Mouse (Mus musculus) ES-E14 (cell line): ENCODE results near the gene Phospho1. TPM values are rescaled to one million over a fixed set of nuclear protein-coding genes. Genes with fewer than 3 reads are reported as not detected.
A peak's percentile ranks its signal among the peaks of the same experiment; 100 is the strongest.

Experiments
- DNase-seq: peaks from one replicate; pipeline ENCODE4 v3.0.0-alpha.2; 2013; ENCODE audit warnings: low read depth, low spot score
- H3K27ac ChIP-seq: 2 replicates; pipeline ENCODE4 v1.5.1; 2012; ENCODE audit warnings: low read depth, mild to moderate bottlenecking, low read length, moderate library complexity, mixed read lengths; ENCODE audit not compliant: poor library complexity, insufficient read depth, severe bottlenecking
- H3K36me3 ChIP-seq: 2 replicates; pipeline ENCODE4 v1.6.1; 2012; ENCODE audit warnings: mild to moderate bottlenecking, low read length, moderate library complexity, mixed read lengths; ENCODE audit not compliant: control insufficient read depth, poor library complexity, insufficient read depth, severe bottlenecking
- H3K4me1 ChIP-seq, 2 experiments: fragments of 150-350 bp in 1 of 2; sonication (generic) in 1 of 2; 2 replicates each; pipeline ENCODE4 v1.6.1; 2012; ENCODE audit warnings: low read length in 2 of 2, mild to moderate bottlenecking in 1 of 2, mixed read lengths in 1 of 2; ENCODE audit not compliant: control insufficient read depth in 2 of 2, insufficient read depth in 2 of 2, poor library complexity in 1 of 2
- H3K4me3 ChIP-seq, 2 experiments: fragments of 150-350 bp in 1 of 2; sonication (generic) in 1 of 2; 2 replicates each; pipeline ENCODE4 v1.5.1; 2012; ENCODE audit warnings: low read length in 2 of 2, low read depth in 1 of 2, mild to moderate bottlenecking in 1 of 2, mixed read lengths in 1 of 2; ENCODE audit not compliant: insufficient read depth in 1 of 2, poor library complexity in 1 of 2, severe bottlenecking in 1 of 2
- H3K9ac ChIP-seq: 2 replicates; pipeline ENCODE4 v1.6.1; 2012; ENCODE audit warnings: low read depth, mild to moderate bottlenecking, low read length, mixed read lengths; ENCODE audit not compliant: poor library complexity, insufficient read depth, severe bottlenecking
- H3K9me3 ChIP-seq: fragments of 150-350 bp; sonication (generic); 2 replicates; pipeline ENCODE4 v1.6.1; 2012; ENCODE audit warnings: low read depth, mild to moderate bottlenecking, low read length; ENCODE audit not compliant: control insufficient read depth, insufficient read depth
- CHD2 ChIP-seq: IDR thresholded peaks from 2 replicates; pipeline ENCODE4 v1.6.1; 2014; ENCODE audit warnings: mild to moderate bottlenecking, low read depth, low read length, inconsistent platforms
- HCFC1 ChIP-seq: IDR thresholded peaks from 2 replicates; pipeline ENCODE4 v1.6.1; 2012; ENCODE audit warnings: low read length, inconsistent platforms, borderline replicate concordance; ENCODE audit not compliant: insufficient read depth
- MAFK ChIP-seq: IDR thresholded peaks from 2 replicates; pipeline ENCODE4 v1.6.1; 2014; ENCODE audit warnings: mild to moderate bottlenecking, low read depth, low read length, inconsistent platforms; ENCODE audit not compliant: insufficient read depth
- ZC3H11A ChIP-seq: IDR thresholded peaks from 2 replicates; pipeline ENCODE4 v1.6.1; 2012; ENCODE audit warnings: low read depth, mild to moderate bottlenecking, inconsistent platforms, low read length, borderline replicate concordance
- ZNF384 ChIP-seq: IDR thresholded peaks from 2 replicates; pipeline ENCODE4 v1.6.1; 2012; ENCODE audit warnings: low read depth, low read length, inconsistent platforms
- in situ Hi-C, 2 experiments: fragments of 600-800 bp; cut with MboI; formaldehyde crosslinking; loops; one replicate each; pipeline ENCODE4 v1.15.1; 2025; ENCODE audit warnings: low sequenced_read_pairs in 2 of 2, inconsistent platforms in 1 of 2; ENCODE audit not compliant: unreplicated experiment in 2 of 2
- total RNA-seq: library from RNA; depleted of rRNA; stranded (reverse); fragments of 300-350 nt; gene quantifications from 2 replicates; pipeline ENCODE4 v1.2.3, GENCODE M21; 2012; rRNA removed

Phospho1 gene
- total RNA-seq = 1.8 and 2.6 TPM in 2 replicates

- no peaks in the 10 kb centered on the region for H3K36me3 ChIP-seq
- no peak within 1 kb of the TSS for H3K27ac ChIP-seq
- TF ChIP-seq ZC3H11A = no peak
- TF ChIP-seq MAFK = no peak
- no peak for TF ChIP-seq CHD2
- TF ChIP-seq HCFC1 = no peak
- TF ChIP-seq ZNF384 = no peak
- peaks cover 0 to 3% of the 10 kb centered on the region in 2 experiments; a peak in 3 of 4 replicates for H3K4me1 ChIP-seq
- in situ Hi-C loops = no loop called here
- H3K9ac ChIP-seq = peak within 1 kb of the TSS; percentile 80
- H3K4me3 ChIP-seq = peak within 1 kb of the TSS; percentile 75 to 98
- DNase-seq = peak; percentile 56
- no peaks in the 10 kb centered on the region for H3K9me3 ChIP-seq
Measured at GRCm38 (mm10) chr11:95824071-95824876, at the start of gene Phospho1. Gene Phospho1 (plus strand): TSS chr11:95824499.

- Histone ChIP-seq H3K4me3 (no peak overlapping the region), H3K9me3 (no peaks in the 10 kb centered on the region), H3K27ac (no peak overlapping the region), H3K9ac (no peak overlapping the region; the same call in 1 of the 2 replicates), H3K36me3 (peaks cover 3% of the 10 kb centered on the region; the same call in 1 of the 2 replicates), H3K4me1 (peaks cover 0 to 10% of the 10 kb centered on the region in 2 experiments; a peak in 3 of 4 replicates)
- DNase-seq = no peak
- in situ Hi-C loops = no loop called here
- TF ChIP-seq ZC3H11A (no peak), MAFK (peak; percentile 64; the same call in 1 of the 2 replicates), CHD2 (no peak)
Measured at GRCm38 (mm10) chr11:95777323-95778297, 46.7 kb upstream of the Phospho1 start.

GRCm38 (mm10) chr11:95778831-95779251, 45.5 kb upstream of the Phospho1 start:
- H3K9ac ChIP-seq = no peak overlapping the region
- no peaks in the 10 kb centered on the region for H3K9me3 ChIP-seq
- in situ Hi-C loops = no loop called here
- H3K27ac ChIP-seq = no peak overlapping the region
- H3K4me1 ChIP-seq = peaks cover 0 to 9% of the 10 kb centered on the region in 2 experiments; a peak in 3 of 4 replicates
- H3K36me3 ChIP-seq = peaks cover 3% of the 10 kb centered on the region; the same call in 1 of the 2 replicates
- TF ChIP-seq HCFC1 (no peak), ZNF384 (no peak), ZC3H11A (no peak), CHD2 (no peak), MAFK (no peak)
- DNase-seq = no peak
- no peak overlapping the region for H3K4me3 ChIP-seq

GRCm38 (mm10) chr11:95779366-95779765, 44.9 kb upstream of the Phospho1 start:
- Histone ChIP-seq H3K27ac (no peak overlapping the region), H3K9ac (no peak overlapping the region), H3K36me3 (peaks cover 3% of the 10 kb centered on the region; the same call in 1 of the 2 replicates), H3K4me3 (no peak overlapping the region), H3K4me1 (peaks cover 0 to 9% of the 10 kb centered on the region in 2 experiments; a peak in 3 of 4 replicates), H3K9me3 (no peaks in the 10 kb centered on the region)
- DNase-seq = no peak
- TF ChIP-seq CHD2 (no peak), ZC3H11A (no peak), ZNF384 (no peak), HCFC1 (no peak), MAFK (no peak)
- in situ Hi-C loops = no loop called here
